Mouse (Mus musculus) spleen, postnatal 4 days (tissue): ENCODE data around the gene Cage1.

ENCODE experiments used
- DNase-seq, 2 experiments: peaks; one replicate each; pipeline ENCODE4 v3.0.0; 2022; ENCODE audit warnings: low spot score in 2 of 2

The Cage1 gene

DNA sequence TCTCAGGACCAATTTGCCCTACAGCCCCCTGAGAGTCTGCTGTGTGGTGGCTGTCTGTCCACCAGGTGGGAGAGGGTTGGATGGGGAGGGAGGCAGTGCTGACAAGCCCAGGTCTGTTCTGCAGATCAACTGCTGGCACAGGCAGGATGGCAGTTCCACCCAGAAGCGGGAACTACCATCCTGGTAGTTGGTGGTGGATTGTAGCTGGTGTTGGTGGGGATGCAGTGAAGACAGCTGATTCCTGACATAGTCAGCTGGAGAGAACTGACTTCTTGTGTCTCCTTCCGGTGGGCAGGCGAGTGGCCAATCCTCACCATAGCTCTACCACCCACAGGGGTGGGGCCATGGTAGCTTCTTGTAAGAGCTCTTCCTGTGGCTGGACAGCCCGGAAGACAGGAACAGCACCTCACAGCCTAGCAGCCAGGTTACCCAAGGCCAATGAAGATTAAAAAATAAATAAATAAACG, 26.4 kb downstream of the Cage1 start:
- DNase-seq: peak; percentile 52 to 72

DNA sequence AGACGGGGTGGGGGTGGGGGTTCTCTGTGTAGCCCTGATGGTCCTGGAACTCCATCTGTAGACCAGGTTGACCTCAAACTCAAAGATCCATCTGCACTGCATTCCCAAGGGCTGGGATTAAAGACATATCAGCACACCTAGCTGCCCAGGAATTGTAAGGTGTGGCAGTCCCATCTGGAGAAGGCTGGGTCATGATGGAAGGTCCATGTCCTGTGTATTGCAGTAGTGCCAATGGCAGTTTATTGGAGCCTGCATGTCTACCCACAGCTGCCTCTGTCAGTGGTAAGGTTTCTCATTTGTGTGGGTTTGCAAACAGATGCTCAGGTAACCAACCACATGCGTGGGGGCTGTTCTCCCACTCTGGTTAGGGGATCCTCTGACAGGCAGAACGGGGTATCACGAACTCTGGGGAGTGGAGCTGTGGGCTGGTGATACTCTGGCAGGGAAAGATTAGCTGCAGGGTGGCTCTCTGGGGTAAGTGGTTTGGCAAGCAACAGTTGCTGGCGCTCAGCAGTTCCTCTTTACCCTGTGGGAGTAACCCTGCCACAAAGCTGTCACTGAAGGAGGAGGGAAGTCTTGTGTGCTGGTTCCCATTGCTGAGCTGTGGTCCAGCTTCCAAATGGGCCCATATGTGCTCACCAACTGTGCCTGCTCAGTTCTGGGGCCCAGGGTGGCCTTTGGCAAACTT, 27.0 kb downstream of the Cage1 start:
- DNase-seq: peak; percentile 56 to 76

DNA sequence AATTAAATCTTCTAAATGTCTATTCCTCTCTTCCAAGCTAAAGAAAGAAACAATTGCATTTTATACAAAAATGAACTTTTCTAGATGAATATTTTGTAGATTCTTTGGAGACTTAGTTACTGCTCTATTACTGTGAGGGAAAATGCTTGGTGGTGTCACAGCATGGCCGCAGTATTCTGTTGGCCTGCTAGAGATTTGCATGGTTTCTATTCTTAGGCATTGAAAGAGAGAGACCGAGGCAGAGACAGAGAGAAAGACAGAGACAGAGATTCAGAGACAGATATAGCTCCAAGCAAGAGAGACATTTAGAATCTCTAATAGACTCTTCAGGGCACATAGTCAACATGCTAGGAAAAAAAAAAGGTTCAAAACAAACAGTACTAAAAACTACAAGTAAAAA, 28.9 kb downstream of the Cage1 start:
- DNase-seq: no peak

DNA sequence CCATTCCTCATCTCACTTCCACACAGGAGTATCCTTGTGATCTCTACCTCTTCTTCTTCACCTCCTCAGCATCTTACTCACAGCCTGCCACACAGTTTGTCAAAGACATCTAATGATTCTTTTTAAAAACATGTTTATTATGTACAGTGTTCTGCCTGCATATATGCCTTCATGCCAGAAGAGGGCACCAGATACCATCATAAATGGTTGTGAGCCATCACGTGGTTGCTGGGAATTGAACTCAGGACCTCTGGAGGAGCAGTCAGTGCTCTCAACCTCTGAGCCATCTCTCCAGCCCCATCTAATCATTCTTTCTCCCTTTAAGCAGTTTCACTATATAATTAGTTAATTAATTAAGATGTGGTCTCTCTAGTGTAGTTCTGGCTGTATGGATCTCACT, 34.4 kb downstream of the Cage1 start:
- DNase-seq: no peak

DNA sequence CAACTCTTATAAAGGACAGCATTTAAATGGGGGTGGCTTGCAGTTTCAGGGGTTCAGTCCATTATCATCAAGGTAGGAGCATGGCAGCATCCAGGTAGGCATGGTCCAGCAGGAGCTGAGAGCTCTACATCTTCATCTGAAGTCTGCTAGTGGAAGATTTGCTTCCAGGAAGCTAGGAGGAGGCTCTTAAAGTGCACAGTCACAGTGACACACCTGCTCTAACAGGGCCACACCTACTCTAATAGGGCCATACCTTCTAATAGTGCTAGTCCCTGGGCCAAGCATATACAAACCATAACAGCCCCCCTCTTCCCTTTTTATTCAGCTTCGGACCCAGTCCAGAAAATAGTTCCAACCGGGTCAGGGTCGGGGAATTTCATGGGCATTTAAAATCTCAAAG, 37.2 kb downstream of the Cage1 start:
- no peak for DNase-seq

DNA sequence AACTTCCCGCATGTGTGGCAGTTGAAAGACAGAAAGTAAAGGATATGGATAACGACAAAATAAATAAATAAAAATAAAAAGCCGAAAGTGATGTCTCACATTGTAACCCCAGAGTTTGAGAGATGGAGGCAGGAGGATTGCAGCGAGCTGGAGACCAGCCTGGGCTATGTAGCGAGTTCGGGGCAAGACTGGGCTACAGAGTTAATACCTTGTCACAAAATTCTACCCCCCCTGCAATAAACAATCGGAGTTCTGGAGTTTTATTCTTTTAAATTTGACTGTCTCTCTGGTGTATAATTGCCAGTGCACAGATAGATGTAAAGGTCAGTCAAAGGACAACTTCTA, 42.5 kb downstream of the Cage1 start:
- DNase-seq: no peak

DNA sequence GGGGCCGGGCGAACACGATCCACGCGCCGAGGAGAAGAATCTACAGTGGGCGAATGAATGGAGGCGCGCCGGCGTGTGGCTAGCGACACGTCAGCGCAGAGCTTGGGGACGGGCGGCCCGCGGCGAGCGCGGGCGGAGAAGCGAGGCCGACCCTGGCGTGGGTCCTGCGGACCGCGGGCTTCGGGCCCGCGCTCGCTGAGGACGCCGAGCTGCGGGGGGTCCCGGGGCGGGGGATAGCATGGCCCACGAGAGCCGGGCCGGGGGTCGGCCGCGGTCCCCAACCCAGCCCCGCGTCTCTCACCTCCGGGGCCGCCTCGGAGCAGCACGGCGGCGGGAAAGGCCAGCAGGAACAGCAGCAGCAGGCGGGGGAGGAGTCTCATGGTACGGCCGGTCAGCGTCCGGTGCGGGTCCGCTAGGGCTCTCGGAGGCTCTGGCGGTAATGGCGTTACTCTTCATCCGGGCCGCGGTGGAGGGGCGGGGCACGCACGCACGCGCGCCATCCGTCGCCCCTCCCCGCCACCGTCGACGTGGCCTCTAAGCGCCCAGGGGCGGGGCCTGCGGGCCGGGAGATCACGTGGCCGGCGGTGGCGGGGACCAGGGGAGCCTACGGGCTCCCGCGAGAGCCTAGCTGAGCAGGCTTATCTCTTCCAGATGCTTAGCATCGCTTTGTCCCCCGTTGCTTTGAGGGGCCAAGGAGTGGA, 43.0 kb downstream of the Cage1 start, which contains the start of gene Ssr1:
Ssr1 (minus strand) TSS at position 514 of the 701 bp plus-strand sequence.
- DNase-seq: peak; percentile 97 to 98

DNA sequence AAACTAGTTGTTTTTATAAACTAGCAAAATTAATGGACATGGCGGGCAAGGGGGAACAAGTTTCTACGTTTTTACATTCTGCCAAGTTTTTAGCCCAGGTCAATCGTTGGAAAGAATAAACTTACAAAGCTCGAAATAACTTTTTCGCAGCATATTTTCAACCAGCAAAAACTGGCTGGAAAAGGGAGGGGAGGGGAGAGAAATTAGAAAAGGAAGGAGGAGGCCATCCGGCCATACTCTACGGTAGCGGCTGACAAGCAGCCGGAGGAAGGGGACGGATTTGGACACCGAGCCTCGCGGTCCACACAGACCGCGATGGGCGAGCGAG, 43.5 kb downstream of the Cage1 start:
- DNase-seq: no peak

DNA sequence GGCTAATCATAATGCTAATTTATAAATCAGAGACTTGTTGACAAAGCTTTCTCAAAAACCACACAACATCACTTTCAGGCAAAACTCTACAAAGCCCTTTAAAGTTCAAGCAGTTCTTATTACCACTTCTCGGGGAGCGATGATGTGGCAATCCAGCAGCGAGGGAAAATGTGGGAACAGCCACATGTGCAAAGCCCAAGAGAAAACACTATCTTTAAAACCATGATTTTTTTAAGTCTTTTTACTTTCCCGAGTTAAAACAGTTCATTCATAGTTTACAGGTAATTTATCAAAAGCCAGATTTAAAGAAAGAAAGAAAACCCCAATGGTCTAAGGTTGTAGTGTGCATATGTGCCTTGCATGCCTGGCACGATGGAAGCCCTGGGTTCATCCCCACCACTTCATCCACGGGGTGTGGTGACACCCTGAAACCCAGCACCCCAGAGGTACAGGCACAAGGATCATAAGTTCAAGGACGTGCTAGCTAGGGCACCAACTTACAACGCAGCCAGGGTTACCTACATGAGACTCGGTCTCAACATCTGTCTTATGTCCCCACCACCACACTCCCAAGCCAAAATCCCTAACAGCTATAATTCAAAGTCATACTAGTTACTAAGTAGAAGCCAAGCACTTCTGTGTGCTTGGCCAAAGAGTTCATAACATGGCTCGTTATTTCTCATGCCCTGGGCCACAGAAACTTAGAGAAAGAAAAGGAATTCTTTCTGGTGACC, 44.1 kb downstream of the Cage1 start:
- DNase-seq: no peak

DNA sequence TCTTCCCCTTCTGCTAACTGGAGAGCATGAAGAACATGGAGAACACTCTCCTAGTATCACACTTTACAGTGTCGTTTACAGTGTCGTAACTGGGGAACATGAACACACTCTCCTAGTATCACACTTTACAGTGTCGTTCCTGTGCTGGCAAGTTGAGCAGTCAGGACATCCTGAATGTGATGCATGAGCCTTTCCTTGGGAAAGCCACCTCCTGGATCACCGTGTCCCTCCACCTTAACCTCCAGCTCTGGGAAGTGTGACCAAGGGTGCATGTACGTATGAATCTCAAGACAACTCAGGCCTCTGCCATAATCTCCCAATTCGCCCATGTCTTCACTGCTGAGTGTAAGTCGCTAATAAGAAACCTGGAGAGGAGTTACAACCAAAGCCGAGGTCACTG, 47.2 kb downstream of the Cage1 start:
- DNase-seq: no peak

DNA sequence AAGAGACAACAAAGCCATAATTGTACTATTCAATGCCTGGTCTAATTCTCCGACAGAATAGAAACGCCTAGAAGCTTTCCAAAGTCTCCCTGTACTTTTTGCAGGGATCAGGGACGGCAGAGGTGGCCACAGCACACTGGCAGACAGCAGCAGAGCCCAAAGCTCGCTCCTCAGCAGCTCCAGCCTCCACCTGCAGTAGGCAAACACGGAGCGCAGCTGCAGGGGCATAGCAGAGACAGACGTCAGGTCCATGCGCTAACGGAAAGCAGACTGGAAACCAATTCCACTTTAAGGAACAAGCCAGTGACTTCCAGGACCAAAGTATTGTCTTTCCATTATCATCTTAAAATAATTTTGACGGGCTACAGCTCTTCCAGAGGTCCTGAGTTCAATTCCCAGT, 50.7 kb downstream of the Cage1 start:
- DNase-seq: no peak

DNA sequence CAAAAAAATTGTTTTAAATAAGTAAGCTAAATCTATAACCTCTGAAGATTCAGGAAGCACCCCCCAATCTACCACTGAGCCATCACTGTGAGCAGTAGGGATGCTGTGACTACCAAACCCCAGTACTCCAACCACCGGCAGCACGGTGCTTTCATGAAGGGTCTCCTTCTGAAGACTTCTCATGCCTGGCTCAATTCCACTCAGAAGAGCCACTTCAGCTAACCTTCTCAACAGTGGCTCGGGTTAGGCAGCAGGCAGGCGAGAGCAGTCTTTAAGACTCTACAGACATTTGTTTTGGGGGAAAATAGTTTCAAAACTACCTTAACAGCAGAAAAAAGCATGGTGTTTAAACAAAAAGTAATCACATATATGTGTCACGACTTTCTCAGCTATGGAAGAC, 55.8 kb downstream of the Cage1 start:
- no peak for DNase-seq

DNA sequence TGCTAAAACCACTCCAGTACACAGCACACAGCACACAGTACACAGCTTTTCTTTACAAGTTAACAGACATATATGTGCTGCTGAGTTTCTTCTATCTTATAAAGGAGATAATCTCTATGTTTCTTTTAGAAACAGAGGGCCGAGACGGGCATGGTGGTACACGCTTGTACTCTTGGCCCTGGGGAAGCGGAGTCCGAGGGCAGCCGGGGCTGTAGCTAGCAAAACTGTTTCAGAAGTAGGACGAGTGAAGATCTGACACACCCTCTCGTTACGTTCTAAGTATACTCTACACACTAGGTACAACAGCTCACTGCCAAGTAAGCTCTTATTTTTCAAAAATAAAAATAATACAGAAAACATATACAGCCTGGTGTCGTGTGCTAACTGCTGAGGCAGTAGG, 56.5 kb downstream of the Cage1 start:
- no peak for DNase-seq

DNA sequence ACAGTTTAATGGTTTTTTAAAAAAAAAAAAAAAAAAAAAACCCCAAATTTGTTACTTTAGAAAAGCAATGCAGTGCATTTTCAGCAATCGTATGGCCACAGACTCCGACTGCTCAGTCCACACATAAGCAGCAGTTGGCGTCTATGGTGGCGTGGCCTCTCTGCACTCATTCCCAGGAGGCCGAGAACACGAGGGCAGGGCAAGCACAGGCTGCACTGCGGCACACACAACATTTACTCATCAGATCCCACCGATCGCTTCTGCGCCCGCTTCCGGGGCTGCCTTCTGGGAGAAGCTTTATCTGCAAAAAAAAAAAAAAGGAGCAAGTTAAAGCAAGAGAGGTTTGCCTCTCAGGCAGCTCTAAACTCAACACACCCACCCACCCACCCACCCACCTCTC, 57.4 kb downstream of the Cage1 start:
- no peak for DNase-seq

DNA sequence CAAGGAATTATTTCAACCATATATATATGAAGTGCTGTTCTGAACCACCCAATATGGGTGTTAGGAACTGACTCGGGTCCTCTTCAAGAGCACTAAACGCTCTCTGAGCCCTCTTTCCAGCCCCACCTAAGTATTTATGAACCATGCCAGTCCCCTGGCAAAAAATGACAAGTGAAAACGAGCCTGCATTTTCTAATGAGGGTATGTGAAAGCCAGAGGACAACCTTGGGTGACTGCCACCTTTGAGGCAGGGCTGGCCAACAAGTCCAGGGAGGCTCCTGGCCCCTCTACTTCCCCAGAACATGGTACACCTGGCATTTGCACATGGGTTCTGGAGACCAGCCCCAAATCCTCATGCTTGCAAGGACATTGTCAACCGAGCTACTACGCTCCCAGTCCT, 62.1 kb downstream of the Cage1 start:
- DNase-seq: no peak

DNA sequence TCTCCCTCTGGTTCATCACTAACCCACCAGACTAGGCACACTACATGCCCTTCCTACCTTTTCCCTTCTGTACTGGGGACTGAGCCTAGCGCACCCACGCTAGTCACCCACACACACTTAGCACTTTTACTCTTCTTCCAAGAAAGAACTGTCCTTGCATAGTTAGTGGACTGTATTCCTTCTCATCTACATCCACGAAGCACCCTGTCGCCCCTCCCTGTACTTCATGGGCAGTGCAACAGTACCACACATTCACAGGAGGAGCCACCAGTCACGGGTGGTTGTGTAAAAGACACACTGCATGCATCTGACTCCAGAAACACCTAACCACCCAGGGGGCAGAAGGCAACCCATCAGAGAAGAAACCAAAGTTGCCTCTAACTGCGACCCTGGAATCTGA, 62.8 kb downstream of the Cage1 start:
- no peak for DNase-seq

DNA sequence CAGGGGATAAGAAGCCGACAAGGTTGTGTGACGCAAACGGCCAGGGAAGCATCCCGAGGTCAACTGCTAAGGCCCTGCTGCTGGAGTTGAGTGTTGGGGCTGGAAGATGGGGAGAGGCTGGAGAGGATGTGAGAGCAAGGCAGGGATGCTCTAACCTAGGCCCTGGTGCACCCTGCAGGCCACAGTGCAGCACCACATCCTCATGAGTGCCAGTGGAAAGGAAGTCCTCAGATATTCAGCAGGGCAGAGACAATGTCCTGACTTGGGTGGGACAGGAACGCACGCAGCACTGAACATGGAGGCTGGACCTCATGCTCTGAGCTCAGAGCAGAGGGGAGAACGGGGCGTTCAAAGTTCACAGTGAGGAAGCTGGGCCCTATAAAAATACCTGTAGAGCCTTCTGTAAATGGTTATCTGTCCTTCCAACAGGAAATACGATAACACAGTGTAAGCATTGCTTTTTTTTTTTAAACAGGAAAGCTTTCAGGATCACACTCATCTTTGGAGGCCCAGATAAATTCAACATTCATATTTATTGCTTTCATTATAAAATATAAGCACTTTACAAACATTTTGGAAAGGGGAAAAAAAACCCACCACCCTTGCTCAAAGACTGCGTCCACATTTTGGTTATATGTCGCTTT, 65.9 kb downstream of the Cage1 start:
- no peak for DNase-seq

DNA sequence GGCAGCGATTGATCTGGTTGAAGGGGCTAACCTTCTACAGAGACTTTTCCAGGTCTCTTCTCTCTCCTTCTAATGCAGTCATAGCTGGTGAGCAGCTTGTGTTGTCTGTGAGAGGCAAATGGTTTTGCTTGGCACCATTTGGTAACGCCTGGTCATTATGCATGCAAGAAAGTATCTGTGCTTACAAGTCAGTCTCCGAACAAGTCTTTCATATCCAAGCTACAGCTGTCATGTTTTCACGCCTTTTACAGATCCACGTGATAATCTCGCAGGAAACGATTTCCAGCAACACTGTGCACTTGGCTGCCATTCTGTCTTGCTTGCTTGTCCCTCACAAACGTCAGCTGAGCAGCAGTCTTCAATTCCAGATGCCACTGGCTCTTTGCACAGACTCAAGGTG, 66.9 kb downstream of the Cage1 start:
- no peak for DNase-seq

DNA sequence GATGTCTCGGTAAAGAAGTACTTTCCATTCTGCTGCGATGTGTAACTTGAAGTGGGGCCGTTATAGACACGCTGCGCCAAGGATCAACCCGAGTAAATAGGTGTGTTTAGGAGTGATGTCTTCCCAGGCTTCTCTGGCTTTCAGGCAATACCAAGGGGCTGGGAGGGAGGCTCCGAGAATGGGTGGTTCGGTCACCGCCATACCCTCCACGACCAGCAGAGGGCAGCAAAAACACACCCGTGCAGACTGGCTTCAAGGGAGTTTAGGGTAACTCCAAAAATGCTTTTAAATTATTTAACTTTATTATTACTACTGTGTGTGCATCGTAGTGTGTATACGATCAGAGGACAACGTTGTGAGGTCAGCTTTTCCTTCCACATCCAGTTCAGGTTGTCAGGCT, 67.5 kb downstream of the Cage1 start:
- DNase-seq: peak; percentile 88 to 97

DNA sequence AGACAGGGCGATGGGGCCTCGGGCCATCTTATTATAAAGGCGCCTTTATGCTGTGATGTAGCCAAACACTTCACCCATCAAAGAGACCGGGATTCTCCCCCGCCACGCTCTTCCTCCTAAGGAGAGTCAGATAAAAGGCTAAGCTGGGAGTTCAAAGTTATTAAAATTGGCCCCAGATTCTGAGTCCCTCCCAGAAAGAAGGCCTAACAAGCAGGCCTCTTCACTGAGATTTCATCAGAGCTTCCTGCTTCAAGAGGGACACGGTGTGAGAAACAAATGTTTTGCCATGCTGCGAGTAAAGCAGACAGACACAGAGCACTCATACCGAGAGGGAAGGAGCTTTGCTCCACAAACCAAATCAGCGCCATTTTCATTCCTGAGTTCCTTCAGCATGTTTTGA, 69.3 kb downstream of the Cage1 start:
- DNase-seq: no peak

DNA sequence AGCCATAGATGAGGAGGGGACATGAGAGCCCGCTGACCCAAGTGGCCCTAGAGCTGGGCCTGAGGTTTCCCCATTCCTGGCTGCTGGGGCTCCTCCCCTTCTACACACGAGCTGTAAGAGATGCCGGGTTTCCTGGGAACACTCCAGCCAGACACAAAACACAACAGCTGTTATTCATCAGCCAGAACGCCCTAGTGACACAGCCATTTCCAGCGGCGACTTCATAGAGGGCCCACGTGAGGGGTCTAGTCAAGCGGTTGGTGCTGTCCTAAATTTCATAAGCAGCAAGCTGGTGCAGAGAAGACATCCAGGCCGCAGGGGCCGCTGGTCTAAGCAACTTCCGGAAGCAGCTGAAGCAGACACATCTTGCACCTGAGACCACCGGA, 69.8 kb downstream of the Cage1 start:
- no peak for DNase-seq

DNA sequence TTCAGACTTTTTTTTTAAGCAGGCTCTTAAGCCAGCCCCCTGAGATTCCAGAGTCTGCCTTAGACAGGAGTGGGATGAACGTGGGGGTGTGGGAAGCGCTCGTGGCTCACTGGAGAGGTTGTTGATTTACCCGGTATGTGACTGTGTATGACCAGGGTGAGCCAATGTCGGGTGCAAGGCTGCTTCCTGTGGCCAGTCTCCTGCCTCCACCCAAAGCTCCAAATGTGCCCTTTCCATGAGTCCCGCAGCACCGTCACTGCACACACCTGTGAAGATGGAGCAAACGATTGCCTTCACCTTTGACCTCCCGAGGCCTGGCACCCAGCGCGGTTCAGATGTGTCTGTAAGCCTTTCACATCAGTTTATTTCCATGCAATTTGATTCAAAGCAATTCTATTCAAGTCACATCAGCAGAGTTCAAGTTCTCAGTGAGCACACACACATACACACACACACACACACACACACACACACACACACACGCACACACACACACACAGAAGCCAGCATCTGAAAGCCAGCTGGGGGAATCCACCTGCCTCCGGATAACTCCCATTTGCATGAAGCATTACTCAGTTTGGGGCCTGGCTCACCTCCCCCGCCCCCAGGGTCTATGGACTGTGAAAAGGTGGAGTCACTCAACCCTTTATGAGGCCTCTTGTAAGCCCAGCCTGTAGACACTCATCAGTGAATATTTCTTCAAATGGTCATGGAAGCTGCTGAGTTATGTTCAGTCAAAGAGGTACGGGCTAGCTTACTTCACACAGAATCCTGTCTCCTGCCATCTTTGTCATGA, 70.4 kb downstream of the Cage1 start:
- DNase-seq: peak in 1 of 2 experiments; percentile 40
